8 mouse cellular contexts compared by ENCODE assay signal in the genomic region with DNA sequence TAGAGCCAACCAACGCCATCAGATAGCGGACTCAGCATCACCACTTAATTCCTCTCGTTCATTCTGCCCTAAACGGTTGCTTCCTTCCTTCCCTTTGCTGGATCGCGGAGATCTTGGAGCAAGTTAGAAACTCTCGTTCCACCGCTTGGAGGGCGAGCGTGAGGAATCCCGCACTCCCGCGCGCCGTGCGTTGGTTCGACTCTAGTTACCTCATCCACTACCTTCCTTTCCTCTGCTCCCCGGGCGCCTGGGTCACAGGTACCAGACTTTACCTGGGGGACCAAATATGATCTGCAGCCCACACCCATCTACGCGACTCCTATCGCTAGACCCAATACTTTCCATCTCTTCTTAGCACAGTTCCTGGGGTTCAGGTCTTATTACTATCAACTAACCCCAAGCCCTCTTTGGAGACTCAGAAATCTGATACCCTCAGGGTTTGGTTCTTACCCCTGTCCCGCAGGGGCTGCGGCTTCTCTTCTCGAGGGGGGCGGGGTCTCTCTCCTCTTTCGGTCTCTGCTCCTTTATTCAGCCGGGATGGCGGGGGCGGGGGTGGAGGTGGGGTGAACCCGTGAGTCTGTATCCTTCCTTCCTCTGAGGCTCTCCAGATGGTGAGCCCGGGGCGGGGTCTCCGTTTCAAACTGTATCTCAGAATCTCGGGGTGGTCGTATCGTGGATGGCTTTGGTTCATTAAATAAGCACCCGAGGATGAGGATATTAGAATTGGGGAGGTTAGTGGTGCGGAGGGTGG. TPM values are rescaled to one million over a fixed set of nuclear protein-coding genes. Genes with fewer than 3 reads are reported as not detected.
DNase-seq lines count a peak whose midpoint lies in the region; ATAC-seq and TF ChIP-seq lines count a peak whose summit lies in the region.

Gene Bcl6b (minus strand): TSS at position 539 of the 751 bp plus-strand sequence.

- peak within 1 kb of the TSS; percentile 53 for H3K4me2 ChIP-seq in heart, embryonic 14.5 days (ENCODE audit: low read length)
- peak within 1 kb of the TSS; percentile 39 for H3K4me2 ChIP-seq in neural tube, embryonic 11.5 days (ENCODE audit: low read depth)

- no peak for TF ChIP-seq CTCF in lung, adult 2 months (IDR thresholded peaks at IDR 0.05; ENCODE audit: insufficient read depth, low read length)

- H3K9ac ChIP-seq in heart, embryonic 14.5 days (ENCODE audit: low read length): peak within 1 kb of the TSS; percentile 72
- peak within 1 kb of the TSS; percentile 5; the same call in 1 of the 2 replicates for H3K9ac ChIP-seq in neural tube, embryonic 11.5 days (ENCODE audit: low read length)

- H3K27ac ChIP-seq in brown adipose tissue, adult 24 weeks (replicated peaks; ENCODE audit: low read depth, low read length): peak within 1 kb of the TSS; percentile 99
- peak within 1 kb of the TSS; percentile 78 to 83 for H3K27ac ChIP-seq in heart, embryonic 14.5 days (replicated peaks in 1 of 2; ENCODE audit: control insufficient read depth in 1 of 2, insufficient read depth in 1 of 2, low read depth in 2 of 2, low read length in 2 of 2)
- no peak within 1 kb of the TSS for H3K27ac ChIP-seq in neural tube, embryonic 11.5 days (ENCODE audit: low read depth, low read length)

- DNase-seq in lung, adult 2 months: no peak
- no peak for DNase-seq in lung, postnatal 14 days
- peak; percentile 69 to 77 for DNase-seq in kidney, postnatal 4 days
- DNase-seq in neural tube, embryonic 11.5 days (ENCODE audit: low spot score): peak; percentile 42
- DNase-seq in spleen, adult 18-20 months: no peak
- no peak for DNase-seq in right cerebral cortex, postnatal 14 days

- peak; percentile 11; the same call in 1 of the 2 replicates for ATAC-seq in heart, embryonic 14.5 days (ENCODE audit: insufficient number of reproducible peaks, insufficient read depth, low FRiP score, low read depth)
- no peak for ATAC-seq in neural tube, embryonic 11.5 days (ENCODE audit: insufficient read depth, low FRiP score, low TSS enrichment)

- peak within 1 kb of the TSS; percentile 73 for H3K4me3 ChIP-seq in lung, adult 2 months (replicated peaks; ENCODE audit: extremely low read depth, low read depth, low read length)
- peak within 1 kb of the TSS; percentile 65 for H3K4me3 ChIP-seq in brown adipose tissue, adult 24 weeks (ENCODE audit: insufficient read depth, low read depth, low read length)
- H3K4me3 ChIP-seq in heart, embryonic 14.5 days (ENCODE audit: control insufficient read depth in 1 of 2, insufficient read depth in 1 of 2, low read depth in 1 of 2, low read length in 2 of 2): peak within 1 kb of the TSS; percentile 45 to 51
- peak within 1 kb of the TSS; percentile 21 for H3K4me3 ChIP-seq in neural tube, embryonic 11.5 days (ENCODE audit: low read depth, low read length)

- 1% methylated on average over 39 of the region's 39 CpGs for whole genome bisulfite sequencing in lung, adult 2 months
- WGBS in heart, embryonic 14.5 days: 3% methylated on average over 39 of the region's 39 CpGs
- WGBS in neural tube, embryonic 11.5 days: 3% methylated on average over 39 of the region's 39 CpGs

- H3K4me1 ChIP-seq in lung, adult 2 months (ENCODE audit: control insufficient read depth, insufficient read depth, low read length): peaks cover 9% of the 10 kb centered on the region
- no peaks in the 10 kb centered on the region for H3K4me1 ChIP-seq in brown adipose tissue, adult 24 weeks (ENCODE audit: control insufficient read depth, insufficient read depth, insufficient read length, low read length)
- peaks cover 18 to 39% of the 10 kb centered on the region in 2 experiments for H3K4me1 ChIP-seq in heart, embryonic 14.5 days (ENCODE audit: control insufficient read depth in 2 of 2, insufficient read depth in 2 of 2, low read length in 2 of 2)
- peaks cover 5% of the 10 kb centered on the region; the same call in 1 of the 2 replicates for H3K4me1 ChIP-seq in neural tube, embryonic 11.5 days (ENCODE audit: control insufficient read depth, insufficient read depth, low read length)

- no peak for TF ChIP-seq POLR2A in lung, adult 2 months (IDR thresholded peaks at IDR 0.05; ENCODE audit: borderline replicate concordance, extremely low read depth, low read depth, low read length)

- H3K36me3 ChIP-seq in heart, embryonic 14.5 days (ENCODE audit: control insufficient read depth, insufficient read depth, low read length): peaks cover 8% of the 10 kb centered on the region; the same call in 1 of the 2 replicates
- H3K36me3 ChIP-seq in neural tube, embryonic 11.5 days (ENCODE audit: control insufficient read depth, insufficient read depth, low read length): no peaks in the 10 kb centered on the region

- H3K27me3 ChIP-seq in heart, embryonic 14.5 days (ENCODE audit: control insufficient read depth, insufficient read depth, low read length): peaks cover 49% of the 10 kb centered on the region
- H3K27me3 ChIP-seq in neural tube, embryonic 11.5 days (ENCODE audit: control insufficient read depth, insufficient read depth, low read length): peaks cover 55% of the 10 kb centered on the region

- no peaks in the 10 kb centered on the region for H3K9me3 ChIP-seq in heart, embryonic 14.5 days (ENCODE audit: control insufficient read depth, low read length)
- H3K9me3 ChIP-seq in neural tube, embryonic 11.5 days (ENCODE audit: control insufficient read depth, low read length): no peaks in the 10 kb centered on the region

RNA-seq across cellular contexts. Expression of gene Bcl6b, which starts in this region (rescaled TPM):
- polyA plus RNA-seq in lung, adult 2 months (2012; rRNA removed): 21.9 and 25.6 TPM in 2 replicates
- polyA plus RNA-seq in brown adipose tissue, adult 24 weeks (2012; ENCODE audit: insufficient read depth, insufficient read length, missing spikeins): 7.0 and 13.4 TPM in 2 replicates
- 18.7 and 22.4 TPM in 2 replicates for polyA plus RNA-seq in heart, embryonic 14.5 days (2014; fragmentation: Nextera tagmentation; extraction: Ambion mirVana)
- polyA plus RNA-seq in neural tube, embryonic 11.5 days (2014; fragmentation: Nextera tagmentation; extraction: Ambion mirVana): 6.2 and 7.4 TPM in 2 replicates

Comparison
In these comparisons a context has a peak if more than half of its experiments do, and no peak if none do; other contexts are left out.
1. DNase-seq: peak in kidney, postnatal 4 days (2 of 2) and neural tube, embryonic 11.5 days (single experiment); none in lung, adult 2 months (single experiment), lung, postnatal 14 days (single experiment), spleen, adult 18-20 months (0 of 2) and right cerebral cortex, postnatal 14 days (single experiment).
2. H3K4me3 ChIP-seq: peak in every context shown above with its lines; median percentile 73 in lung, adult 2 months; 65 in brown adipose tissue, adult 24 weeks; 48 in heart, embryonic 14.5 days; 21 in neural tube, embryonic 11.5 days.